Mouse (Mus musculus): ENCODE results near the gene Cpox.
A peak's percentile ranks its signal among the peaks of the same experiment; 100 is the strongest.

GRCm38 (mm10) chr16:58700816-58701424 is 30.8 kb downstream of the Cpox start:
- TF ChIP-seq CTCF (conservative IDR thresholded peaks at IDR 0.05 in 1 of 2, IDR thresholded peaks at IDR 0.05 in 1 of 2; ENCODE audit: low read depth in 2 of 2, low read length in 2 of 2): no peak
- no peak for TF ChIP-seq SMC3 (IDR thresholded peaks at IDR 0.05; ENCODE audit: low read depth, low read length)
- TF ChIP-seq POLR2A (IDR thresholded peaks at IDR 0.05; ENCODE audit: low read depth, low read length): peak; percentile 70
- peak; percentile 66; the same call in 1 of the 2 replicates for TF ChIP-seq MXI1 (IDR thresholded peaks at IDR 0.05; ENCODE audit: low read depth, low read length)
- TF ChIP-seq ZC3H11A (IDR thresholded peaks at IDR 0.05; ENCODE audit: low read depth, low read length): no peak

Data from CH12.LX (cell line).